Mouse (Mus musculus) ES-Bruce4 (cell line): ENCODE measurements around the gene Sox18. TPM values are rescaled to one million over a fixed set of nuclear protein-coding genes. Genes with fewer than 3 reads are reported as not detected.

Experiments used
- H3K27ac ChIP-seq: 2 replicates; pipeline ENCODE4 v1.5.1; 2012; ENCODE audit warnings: low read length, inconsistent platforms; ENCODE audit not compliant: insufficient read depth
- H3K27me3 ChIP-seq: 2 replicates; pipeline ENCODE4 v1.6.1; 2012; ENCODE audit warnings: mild to moderate bottlenecking, low read length, inconsistent platforms; ENCODE audit not compliant: control insufficient read depth, poor library complexity, insufficient read depth, severe bottlenecking
- H3K36me3 ChIP-seq: 2 replicates; pipeline ENCODE4 v1.6.1; 2012; ENCODE audit warnings: inconsistent platforms, mild to moderate bottlenecking, low read length, moderate library complexity; ENCODE audit not compliant: control insufficient read depth, poor library complexity, insufficient read depth, severe bottlenecking
- H3K4me1 ChIP-seq: one replicate; pipeline ENCODE4 v1.8.1; 2011; ENCODE audit warnings: low read length; ENCODE audit not compliant: control insufficient read depth, insufficient read depth
- H3K4me3 ChIP-seq: 2 replicates; pipeline ENCODE4 v1.5.1; 2011; ENCODE audit warnings: low read depth, mild to moderate bottlenecking, low read length
- H3K9ac ChIP-seq: 2 replicates; pipeline ENCODE4 v1.6.1; 2012; ENCODE audit warnings: low read depth, mild to moderate bottlenecking, inconsistent platforms; ENCODE audit not compliant: poor library complexity, severe bottlenecking
- H3K9me3 ChIP-seq: replicated peaks from 2 replicates; pipeline ENCODE4 v1.6.1; 2012; ENCODE audit warnings: mild to moderate bottlenecking, low read length, inconsistent platforms; ENCODE audit not compliant: control insufficient read depth, poor library complexity, insufficient read depth, severe bottlenecking
- CTCF ChIP-seq: IDR thresholded peaks from one replicate; pipeline ENCODE4 v1.8.1; 2011; ENCODE audit warnings: low read depth, low read length
- EP300 ChIP-seq: IDR thresholded peaks from 2 replicates; pipeline ENCODE4 v1.6.1; 2011; ENCODE audit warnings: low read depth, low read length; ENCODE audit not compliant: insufficient read depth
- POLR2A ChIP-seq: IDR thresholded peaks from one replicate; pipeline ENCODE4 v1.8.1; 2011; ENCODE audit warnings: low read length; ENCODE audit not compliant: insufficient read depth
- polyA plus RNA-seq: library from polyadenylated mRNA; stranded (reverse); fragments of >200 nt; gene quantifications from 2 replicates; pipeline ENCODE4 v1.2.4, GENCODE M21; 2011; ENCODE audit warnings: low read depth; ENCODE audit not compliant: missing spikeins, insufficient read depth, insufficient read length

Gene Sox18
- polyA plus RNA-seq, 1 experiment, result 0.49 TPM

DNA sequence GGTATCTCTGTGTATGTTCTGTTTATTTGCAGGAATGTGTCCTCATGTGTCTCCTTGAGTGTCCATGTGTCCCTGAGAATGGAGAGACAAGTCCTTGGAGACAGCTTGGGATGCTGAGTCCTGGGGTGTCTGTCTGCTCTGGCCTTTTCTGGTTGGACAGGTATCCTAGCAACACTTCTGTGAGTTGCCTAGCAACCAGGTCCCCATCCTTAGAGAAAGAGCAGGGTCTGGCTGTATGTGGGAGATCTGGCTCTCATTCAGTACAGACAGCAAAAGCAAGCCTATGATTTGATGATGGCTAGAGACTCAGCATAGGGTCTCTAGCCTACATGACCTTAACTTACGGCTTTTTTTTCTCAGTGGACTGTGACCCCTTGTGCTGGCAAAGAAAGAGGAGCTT is 42.3 kb upstream of the Sox18 start:
- Histone ChIP-seq H3K36me3 (no peaks in the 10 kb centered on the region), H3K27me3 (no peaks in the 10 kb centered on the region), H3K9me3 (no peaks in the 10 kb centered on the region), H3K4me3 (no peak overlapping the region), H3K4me1 (no peaks in the 10 kb centered on the region), H3K27ac (no peak overlapping the region), H3K9ac (no peak overlapping the region)
- no peak for TF ChIP-seq EP300
- TF ChIP-seq CTCF, result no peak
- TF ChIP-seq POLR2A, result no peak

- no peaks in the 10 kb centered on the region for H3K9me3 ChIP-seq
- no peak for TF ChIP-seq CTCF
- TF ChIP-seq EP300, result no peak
- TF ChIP-seq POLR2A, result no peak
- no peak overlapping the region for H3K27ac ChIP-seq
- no peaks in the 10 kb centered on the region for H3K36me3 ChIP-seq
- no peaks in the 10 kb centered on the region for H3K27me3 ChIP-seq
- H3K9ac ChIP-seq, result no peak overlapping the region
- no peaks in the 10 kb centered on the region for H3K4me1 ChIP-seq
- no peak overlapping the region for H3K4me3 ChIP-seq
Observed at GRCm38 (mm10) chr2:181706668-181707067, 35.2 kb upstream of the Sox18 start.

DNA sequence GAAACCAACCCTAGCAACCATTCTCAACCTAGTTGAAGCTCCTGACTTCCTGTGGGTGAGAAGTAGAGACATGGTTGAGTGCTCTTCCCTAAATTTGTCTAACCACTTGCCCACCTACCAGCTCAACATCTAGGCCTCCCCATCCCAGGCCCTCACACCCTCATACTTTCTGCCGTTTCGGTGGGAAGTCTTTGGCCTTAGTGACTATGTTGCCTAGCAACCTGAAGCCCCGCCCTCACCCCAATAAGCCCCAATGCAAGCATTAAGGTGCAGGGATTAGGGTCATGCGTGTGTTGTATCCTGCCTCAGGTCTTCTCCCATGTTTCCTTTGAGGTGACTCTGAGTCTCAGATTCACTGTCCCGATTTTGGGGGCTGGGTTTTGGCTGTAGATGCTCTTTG is 26.8 kb upstream of the Sox18 start, which contains the start of gene Lkaaear1:
TSS of gene Lkaaear1 (minus strand) at position 202 of the 400 bp plus-strand sequence.
- peak within 1 kb of the TSS; percentile 65 for H3K4me3 ChIP-seq
- no peaks in the 10 kb centered on the region for H3K4me1 ChIP-seq
- TF ChIP-seq CTCF (no peak), EP300 (no peak), POLR2A (no peak)
- H3K36me3 ChIP-seq, result no peaks in the 10 kb centered on the region
- no peaks in the 10 kb centered on the region for H3K27me3 ChIP-seq
- no peak within 1 kb of the TSS for H3K27ac ChIP-seq
- H3K9ac ChIP-seq, result peak within 1 kb of the TSS; percentile 27
- H3K9me3 ChIP-seq, result no peaks in the 10 kb centered on the region

GRCm38 (mm10) chr2:181696801-181697420 is 25.5 kb upstream of the Sox18 start:
- peak overlapping the region; percentile 27 for H3K9ac ChIP-seq
- H3K4me3 ChIP-seq, result peak overlapping the region; percentile 65
- TF ChIP-seq POLR2A (no peak), EP300 (no peak), CTCF (no peak)
- no peaks in the 10 kb centered on the region for H3K4me1 ChIP-seq
- H3K27me3 ChIP-seq, result no peaks in the 10 kb centered on the region
- H3K9me3 ChIP-seq, result no peaks in the 10 kb centered on the region
- H3K27ac ChIP-seq, result no peak overlapping the region
- no peaks in the 10 kb centered on the region for H3K36me3 ChIP-seq

- H3K9me3 ChIP-seq, result no peaks in the 10 kb centered on the region
- H3K4me1 ChIP-seq, result no peaks in the 10 kb centered on the region
- TF ChIP-seq CTCF (no peak), POLR2A (no peak), EP300 (no peak)
- H3K4me3 ChIP-seq, result no peak overlapping the region
- H3K36me3 ChIP-seq, result no peaks in the 10 kb centered on the region
- H3K27me3 ChIP-seq, result no peaks in the 10 kb centered on the region
- no peak overlapping the region for H3K27ac ChIP-seq
- no peak overlapping the region for H3K9ac ChIP-seq
Observed at GRCm38 (mm10) chr2:181695776-181696175, 24.3 kb upstream of the Sox18 start.

DNA sequence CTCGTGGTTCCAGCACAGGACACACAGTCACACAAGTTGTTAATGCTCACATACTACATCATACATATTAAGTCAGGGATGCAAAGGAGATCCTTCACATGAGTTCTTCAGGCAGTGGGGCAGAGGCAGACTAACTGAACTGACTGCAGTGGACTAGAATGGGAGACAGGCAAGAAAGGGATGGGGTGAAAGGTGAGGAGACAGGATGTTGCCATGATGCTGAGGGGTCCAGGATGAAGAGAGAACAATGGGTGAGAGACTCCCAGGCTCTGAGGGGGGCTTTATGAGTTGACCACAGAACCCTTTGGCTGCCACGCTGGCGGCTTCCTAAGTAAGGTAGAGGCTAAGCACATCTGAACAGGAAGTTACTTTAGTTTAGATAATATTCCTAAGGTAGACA is 23.1 kb upstream of the Sox18 start:
- Histone ChIP-seq H3K9me3 (no peaks in the 10 kb centered on the region), H3K36me3 (no peaks in the 10 kb centered on the region), H3K27me3 (no peaks in the 10 kb centered on the region), H3K4me3 (no peak overlapping the region), H3K4me1 (no peaks in the 10 kb centered on the region), H3K27ac (no peak overlapping the region), H3K9ac (peak overlapping the region; percentile 91; the same call in 1 of the 2 replicates)
- no peak for TF ChIP-seq EP300
- TF ChIP-seq POLR2A, result no peak
- TF ChIP-seq CTCF, result no peak
